Mouse (Mus musculus): ENCODE measurements around the gene Eva1c.

The Eva1c gene

DNA sequence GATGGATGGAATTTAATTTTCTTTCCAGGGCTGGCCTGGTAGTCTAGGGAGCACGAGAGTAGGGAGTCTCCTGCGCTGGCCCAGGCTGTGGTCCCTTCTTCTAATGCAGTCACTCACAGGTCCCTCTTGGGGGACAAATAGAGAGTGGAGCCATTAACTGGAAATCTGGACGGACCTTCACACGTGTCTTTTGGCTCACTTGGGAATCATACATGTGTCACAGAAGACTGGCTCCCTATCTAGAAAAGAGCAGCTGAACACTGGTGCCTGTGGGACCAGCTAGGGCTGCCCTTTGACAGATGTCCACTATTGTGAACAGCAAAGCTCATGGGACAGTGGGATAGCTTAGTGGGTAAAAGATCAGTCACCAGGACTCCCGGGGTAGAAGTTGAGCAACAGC, 478 bp upstream of the Eva1c start:
- DNase-seq: no peak

DNA sequence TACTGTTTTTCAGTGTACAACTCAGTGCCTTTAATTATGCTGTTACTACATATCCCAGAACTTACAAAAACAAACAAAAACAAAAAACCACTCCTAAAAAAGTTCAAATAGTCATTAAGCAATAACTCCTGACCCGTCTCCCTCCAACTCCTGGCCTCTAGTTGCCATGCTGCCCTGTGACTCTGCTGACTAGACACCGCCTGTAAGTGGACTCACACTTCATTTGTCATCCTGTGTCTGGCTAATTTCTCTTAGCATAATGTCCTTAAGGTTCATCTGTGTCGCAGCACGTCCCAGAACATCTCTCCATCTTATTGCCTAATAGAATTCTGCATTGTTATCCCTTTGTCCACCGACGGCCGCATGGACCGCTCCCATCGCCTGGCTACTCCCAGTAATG, 979 bp downstream of the Eva1c start:
- DNase-seq: peak; percentile 42

- no peak for DNase-seq
These were observed 2.6 kb downstream of the Eva1c start for GRCm38 (mm10) chr16:90829136-90829535.

GRCm38 (mm10) chr16:90829894-90830685, 3.6 kb downstream of the Eva1c start:
- peak; percentile 96 for DNase-seq

- DNase-seq: peak; percentile 90
These were observed 4.3 kb downstream of the Eva1c start for GRCm38 (mm10) chr16:90830686-90831439.

DNA sequence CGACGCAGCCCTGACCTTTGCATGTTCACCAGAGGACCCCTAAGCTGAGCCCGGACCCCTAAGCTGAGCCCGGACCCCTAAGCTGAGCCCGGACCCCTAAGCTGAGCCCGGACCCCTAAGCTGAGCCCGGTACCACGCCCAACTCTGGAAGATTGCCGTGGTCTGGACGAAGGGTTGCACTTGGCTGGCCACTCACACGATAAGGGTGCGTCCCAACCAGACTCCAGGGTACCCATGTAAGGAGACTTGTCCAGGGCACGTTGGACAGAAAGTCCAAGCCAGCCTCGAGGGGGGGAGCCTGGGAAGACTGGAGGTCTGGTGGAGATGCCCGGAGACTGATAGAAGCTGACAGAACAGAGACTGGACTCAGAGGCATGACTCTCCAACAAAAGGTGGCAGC, 5.2 kb downstream of the Eva1c start:
- peak; percentile 45 for DNase-seq

- no peak for DNase-seq
These were observed 6.0 kb downstream of the Eva1c start for GRCm38 (mm10) chr16:90832495-90832894.

GRCm38 (mm10) chr16:90833041-90833791, 6.7 kb downstream of the Eva1c start:
- no peak for DNase-seq

- no peak for DNase-seq
These were observed 10.9 kb downstream of the Eva1c start for GRCm38 (mm10) chr16:90837431-90837830.

- no peak for DNase-seq
These were observed 15.6 kb downstream of the Eva1c start for GRCm38 (mm10) chr16:90842164-90842563.

DNA sequence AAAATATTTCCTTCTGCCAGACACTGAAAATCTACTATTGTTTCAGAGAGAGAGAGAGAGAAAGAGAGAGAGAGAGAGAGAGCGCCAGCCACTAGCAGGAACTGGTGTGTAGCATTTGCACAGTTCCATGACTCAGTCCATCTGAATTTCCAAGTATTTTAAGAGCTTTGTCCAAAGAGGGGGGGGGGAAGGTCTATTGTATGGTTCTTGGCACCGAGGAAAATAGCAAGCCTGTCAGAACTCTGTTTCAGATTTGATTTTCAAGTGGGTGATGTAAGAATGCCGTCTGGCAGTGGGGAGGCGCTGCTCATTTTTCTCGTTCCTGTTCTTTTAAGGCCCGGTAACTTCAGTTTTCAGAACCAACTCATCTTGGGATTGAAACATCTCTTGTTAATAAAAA, 18.5 kb downstream of the Eva1c start:
- peak; percentile 49 for DNase-seq

DNA sequence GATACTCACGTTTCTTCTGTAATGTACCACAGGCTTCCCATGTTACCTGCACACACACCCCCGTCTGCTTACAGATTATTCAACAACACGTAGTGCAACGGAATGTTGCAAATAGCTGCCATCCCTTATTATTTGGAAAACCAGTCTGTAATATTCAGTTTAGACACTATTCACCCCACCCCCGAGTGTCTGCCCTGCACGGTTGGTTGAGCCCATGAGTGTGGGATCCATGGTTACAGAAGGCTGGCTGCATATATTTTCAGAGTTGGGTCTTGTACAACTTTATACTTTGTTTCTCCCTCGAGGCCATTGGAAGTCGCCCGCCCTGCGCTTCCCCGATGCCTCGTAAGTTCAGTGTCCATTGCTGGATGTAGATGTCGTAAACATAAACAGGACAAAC, 19.1 kb downstream of the Eva1c start:
- no peak for DNase-seq

DNA sequence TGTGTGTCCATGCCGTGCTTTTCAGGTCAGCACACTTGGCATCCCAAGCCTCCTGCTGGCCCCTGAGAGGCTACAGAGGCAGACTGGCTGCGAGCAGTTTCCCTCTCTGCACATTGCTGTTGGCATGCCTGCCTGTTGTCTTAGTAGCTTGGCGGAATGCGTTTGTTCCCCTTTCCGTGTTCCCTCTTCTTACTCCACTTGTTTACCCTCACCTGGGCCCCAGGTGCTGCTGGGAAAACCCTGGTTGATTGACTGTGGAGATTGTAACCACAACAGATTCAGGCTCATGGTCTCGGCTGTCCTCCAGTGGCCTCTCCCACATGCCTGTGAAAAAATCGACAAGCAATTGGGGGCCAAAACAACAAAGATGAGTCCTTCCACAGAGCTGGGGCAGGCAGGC, 22.2 kb downstream of the Eva1c start:
- peak; percentile 79 for DNase-seq

DNA sequence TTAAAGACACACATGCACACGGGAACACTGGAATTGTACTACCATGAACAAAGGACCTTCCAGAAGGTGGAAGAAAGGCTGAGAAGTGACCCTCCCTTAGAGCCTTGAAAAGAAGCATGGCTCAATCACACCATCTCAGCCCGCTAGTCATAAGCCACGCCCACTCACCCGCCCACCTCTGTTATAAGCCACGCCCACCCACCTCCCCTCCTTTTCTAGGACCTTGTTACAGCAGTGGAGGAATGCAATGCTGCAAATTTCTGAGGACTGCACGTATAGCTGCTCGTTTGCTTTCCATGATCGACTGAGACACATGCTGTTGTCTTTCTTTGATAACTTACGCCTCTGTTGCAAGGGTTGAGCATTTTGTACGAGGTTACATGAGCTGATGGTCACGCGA, 22.7 kb downstream of the Eva1c start:
- DNase-seq: peak; percentile 57

- no peak for DNase-seq
These were observed 24.4 kb downstream of the Eva1c start for GRCm38 (mm10) chr16:90850881-90851280.

DNA sequence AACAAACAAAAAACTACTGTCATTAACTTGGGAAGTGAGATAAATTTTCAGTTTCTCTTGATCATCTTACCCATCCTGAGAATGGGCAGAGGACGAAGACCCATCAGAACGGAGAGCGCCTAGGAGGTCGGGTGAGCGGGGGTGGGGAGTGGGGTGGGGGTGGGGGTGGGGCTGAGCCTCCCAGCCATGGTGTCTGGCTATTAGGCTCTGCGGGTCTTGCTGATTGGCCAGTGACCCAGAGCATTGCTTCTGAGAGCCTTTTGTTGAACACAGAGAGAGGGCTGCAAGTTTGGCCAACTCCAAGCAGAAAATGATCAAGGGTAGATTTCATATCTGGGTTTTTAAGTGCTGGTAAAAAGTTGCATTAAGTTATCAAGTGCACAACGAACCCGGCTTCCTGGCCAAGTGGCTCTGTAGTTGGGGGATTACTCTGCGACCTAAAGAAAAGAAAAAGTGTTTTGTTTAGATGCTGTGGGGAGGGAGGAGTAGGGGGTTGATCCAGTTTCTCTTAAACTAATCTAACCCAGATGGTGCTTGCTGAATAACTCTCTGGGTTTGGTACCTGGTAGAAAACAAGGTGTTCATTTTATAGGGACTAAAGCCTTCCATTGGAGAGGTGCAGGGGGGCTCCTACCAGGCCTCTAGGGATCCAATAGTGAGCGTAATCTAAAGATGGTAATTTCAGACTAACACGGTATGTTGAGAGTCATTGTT, 25.3 kb downstream of the Eva1c start:
- DNase-seq: no peak

GRCm38 (mm10) chr16:90856552-90857200, 30.2 kb downstream of the Eva1c start:
- peak; percentile 69 for DNase-seq

- no peak for DNase-seq
These were observed 31.7 kb downstream of the Eva1c start for GRCm38 (mm10) chr16:90858206-90858605.

GRCm38 (mm10) chr16:90863036-90863435, 36.5 kb downstream of the Eva1c start:
- DNase-seq: no peak

GRCm38 (mm10) chr16:90863468-90864046, 37.0 kb downstream of the Eva1c start:
- DNase-seq: no peak

DNA sequence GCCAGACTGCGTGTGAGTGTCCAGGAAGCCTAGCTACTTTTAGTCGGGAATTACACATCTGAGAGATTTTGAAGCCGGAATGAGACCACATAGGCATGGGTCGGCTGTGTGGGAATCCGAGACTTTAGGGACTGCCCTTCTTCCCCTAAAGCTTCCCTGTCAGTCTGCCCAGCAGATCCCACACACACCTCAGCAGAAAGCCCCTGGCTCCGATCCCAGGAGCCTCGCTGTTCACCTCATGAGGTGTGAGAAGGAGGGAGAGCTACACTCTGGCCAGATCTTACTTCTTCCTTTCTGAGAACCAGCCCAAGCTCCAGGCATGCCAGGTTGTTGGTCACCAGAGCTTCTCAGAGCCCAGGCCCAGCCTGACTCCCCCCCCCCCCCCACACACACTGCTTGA, 38.2 kb downstream of the Eva1c start:
- DNase-seq: no peak

DNA sequence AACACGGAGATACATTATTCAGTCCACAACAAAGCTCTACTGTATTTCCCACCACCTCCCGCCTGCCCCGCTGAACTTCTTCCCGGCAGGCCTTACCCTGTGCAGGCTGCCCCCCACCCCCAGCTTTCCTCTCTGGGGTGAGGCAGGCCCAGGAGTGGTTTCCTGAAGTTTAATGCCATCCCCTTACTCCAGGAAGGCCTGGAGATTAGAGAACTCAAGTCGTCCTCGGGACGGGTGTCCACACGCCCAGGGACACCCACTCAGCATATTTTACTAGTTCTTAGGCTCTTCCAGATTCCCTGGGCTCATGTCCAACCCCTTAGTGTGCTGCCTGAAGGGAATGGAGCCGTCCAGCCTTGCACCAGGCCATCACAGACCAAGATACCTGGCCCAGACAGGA, 39.1 kb downstream of the Eva1c start:
- DNase-seq: no peak
